In genomic region chr1:93478586-93479475, GRCm38 (mm10) we compare ENCODE assay signal across 8 mouse cellular contexts. TPM values are rescaled to one million over a fixed set of nuclear protein-coding genes. Genes with fewer than 3 reads are reported as not detected.
DNase-seq lines count a peak whose midpoint lies in the region; ATAC-seq lines count a peak whose summit lies in the region.

Hdlbp (minus strand) TSS chr1:93478815.

- H3K9ac ChIP-seq in forebrain, embryonic 14.5 days (ENCODE audit: low read length): peak within 1 kb of the TSS; percentile 90
- H3K9ac ChIP-seq in neural tube, embryonic 15.5 days (replicated peaks): peak within 1 kb of the TSS; percentile 84

- intact Hi-C loops in heart, postnatal 14 days (cut with DNase I): loop anchor here (2.0 to 10.0 kb wide), 3 partner anchors 32 to 134 kb away; partner anchors contain the start of genes Pask and Ppp1r7

- peaks cover 5% of the 10 kb centered on the region for H3K4me1 ChIP-seq in forebrain, embryonic 14.5 days (ENCODE audit: control insufficient read depth, insufficient read depth, low read length)
- peaks cover 24% of the 10 kb centered on the region for H3K4me1 ChIP-seq in neural tube, embryonic 15.5 days

- WGBS in forebrain, embryonic 14.5 days: under 1% methylated on average over 74 of the region's 74 CpGs
- WGBS in neural tube, embryonic 15.5 days: under 1% methylated on average over 74 of the region's 74 CpGs

- peak within 1 kb of the TSS; percentile 93 for H3K27ac ChIP-seq in forebrain, embryonic 14.5 days (ENCODE audit: low read depth, low read length)
- peak within 1 kb of the TSS; percentile 99 for H3K27ac ChIP-seq in neural tube, embryonic 15.5 days (replicated peaks)

- H3K4me2 ChIP-seq in forebrain, embryonic 14.5 days (ENCODE audit: low read length): peak within 1 kb of the TSS; percentile 67
- H3K4me2 ChIP-seq in neural tube, embryonic 15.5 days: peak within 1 kb of the TSS; percentile 65

- H3K4me3 ChIP-seq in forebrain, embryonic 14.5 days (ENCODE audit: low read depth, low read length): peak within 1 kb of the TSS; percentile 87
- H3K4me3 ChIP-seq in neural tube, embryonic 15.5 days (replicated peaks): peak within 1 kb of the TSS; percentile 66

- no peaks in the 10 kb centered on the region; the same call in 1 of the 2 replicates for H3K9me3 ChIP-seq in forebrain, embryonic 14.5 days (replicated peaks; ENCODE audit: control insufficient read depth, low read length)
- no peaks in the 10 kb centered on the region for H3K9me3 ChIP-seq in neural tube, embryonic 15.5 days (replicated peaks)

- H3K36me3 ChIP-seq in forebrain, embryonic 14.5 days (ENCODE audit: control insufficient read depth, insufficient read depth, low read length): no peaks in the 10 kb centered on the region
- no peaks in the 10 kb centered on the region for H3K36me3 ChIP-seq in neural tube, embryonic 15.5 days

- peak; percentile 93 for ATAC-seq in forebrain, embryonic 14.5 days
- peak; percentile 95 for ATAC-seq in neural tube, embryonic 15.5 days (ENCODE audit: low FRiP score)

- DNase-seq in ES-CJ7 (ENCODE audit: low read depth, low spot score): peak; percentile 100
- peak; percentile 99 for DNase-seq in cerebellum, adult 11 months
- peak; percentile 99 for DNase-seq in forebrain, embryonic 14.5 days (ENCODE audit: low spot score)
- DNase-seq in heart, postnatal 14 days: peak; percentile 99
- DNase-seq in layer of hippocampus, adult 11-12 months (ENCODE audit: low spot score): peak; percentile 99
- peak; percentile 99 for DNase-seq in lung, adult 18-20 months
- peak; percentile 100 for DNase-seq in testis, postnatal 14 days (ENCODE audit: low spot score)

- no peaks in the 10 kb centered on the region for H3K27me3 ChIP-seq in forebrain, embryonic 14.5 days (replicated peaks; ENCODE audit: control insufficient read depth, insufficient read depth, low read length)
- H3K27me3 ChIP-seq in neural tube, embryonic 15.5 days (replicated peaks): no peaks in the 10 kb centered on the region

RNA-seq across cellular contexts. Expression of gene Hdlbp, which starts in this region (rescaled TPM):
- polyA plus RNA-seq in forebrain, embryonic 14.5 days (2014; fragmentation: Nextera tagmentation; extraction: Ambion mirVana): 63.8 and 73.8 TPM in 2 replicates
- total RNA-seq in heart, postnatal 14 days (2021): 100 to 1,000 TPM; 403 to 417 TPM
- polyA plus RNA-seq in neural tube, embryonic 15.5 days (2015; fragmentation: Nextera tagmentation; extraction: Ambion mirVana): 70.8 and 85.2 TPM in 2 replicates

Comparison
In these comparisons a context has a peak if more than half of its experiments do, and no peak if none do; other contexts are left out.
1. Peak in every context shown above with its lines: DNase-seq, ATAC-seq, H3K4me3 ChIP-seq and H3K27ac ChIP-seq.